Mouse (Mus musculus) liver, embryonic 13.5 days (tissue): ENCODE measurements at regions not wholly inside any gene's neighbourhood (a gene's known extent, or its start where the extent isn't known, plus 50 kb on each side); places are given as distances from the start of the nearest gene placed in this dataset.

Experiments
- ATAC-seq: fragments of 200-750 bp; cut with Nextera tagmentation; 2 replicates; pipeline ENCODE4 v1.8.0; 2017; ENCODE audit warnings: low read depth, mild to moderate bottlenecking, moderate number of reproducible peaks, moderate library complexity
- DNase-seq: peaks from one replicate; pipeline ENCODE4 v3.0.0; 2022
- H3K27ac ChIP-seq: fragments of 300-500 bp; sonication (generic); 2 replicates; pipeline ENCODE4 v1.5.1; 2015; ENCODE audit warnings: moderate library complexity, mild to moderate bottlenecking, inconsistent platforms
- H3K27me3 ChIP-seq: fragments of 300-500 bp; sonication (generic); 2 replicates; pipeline ENCODE4 v1.6.1; 2015; ENCODE audit warnings: mild to moderate bottlenecking, inconsistent platforms
- H3K36me3 ChIP-seq: fragments of 300-500 bp; sonication (generic); 2 replicates; pipeline ENCODE4 v1.6.1; 2015; ENCODE audit warnings: mild to moderate bottlenecking, inconsistent platforms
- H3K4me1 ChIP-seq: fragments of 300-500 bp; sonication (generic); replicated peaks from 2 replicates; pipeline ENCODE4 v1.6.1; 2015; ENCODE audit warnings: inconsistent platforms
- H3K4me2 ChIP-seq: fragments of 300-500 bp; sonication (generic); 2 replicates; pipeline ENCODE4 v1.6.1; 2015; ENCODE audit warnings: inconsistent platforms, mild to moderate bottlenecking, moderate library complexity
- H3K4me3 ChIP-seq: fragments of 300-500 bp; sonication (generic); replicated peaks from 2 replicates; pipeline ENCODE4 v1.5.1; 2015; ENCODE audit warnings: mild to moderate bottlenecking, inconsistent platforms
- H3K9ac ChIP-seq: fragments of 300-500 bp; sonication (generic); 2 replicates; pipeline ENCODE4 v1.6.1; 2015; ENCODE audit warnings: mild to moderate bottlenecking, inconsistent platforms
- H3K9me3 ChIP-seq: fragments of 300-500 bp; sonication (generic); replicated peaks from 2 replicates; pipeline ENCODE4 v1.6.1; 2016; ENCODE audit warnings: inconsistent platforms
- WGBS: fragments of 180-500 bp; shearing (Covaris S2); methylation state at CpG from one replicate; pipeline ENCODE4 v1.1.7; 2015; ENCODE audit not compliant: insufficient replicate concordance; 5-methylcytosine and 5-hydroxymethylcytosine counted together

GRCm38 (mm10) chr12:104607410-104607809, 134.3 kb upstream of the Gsc start:
- Histone ChIP-seq H3K4me2 (no peak overlapping the region), H3K9me3 (no peaks in the 10 kb centered on the region), H3K27ac (no peak overlapping the region), H3K27me3 (no peaks in the 10 kb centered on the region), H3K4me3 (no peak overlapping the region), H3K9ac (no peak overlapping the region), H3K4me1 (no peaks in the 10 kb centered on the region), H3K36me3 (no peaks in the 10 kb centered on the region)
- 59% methylated on average over 5 of the region's 5 CpGs for WGBS
- ATAC-seq: no peak
- no peak for DNase-seq

- WGBS: 26% methylated on average over 24 of the region's 24 CpGs
- H3K27me3 ChIP-seq: no peaks in the 10 kb centered on the region
- no peak for DNase-seq
- no peaks in the 10 kb centered on the region for H3K4me1 ChIP-seq
- H3K4me3 ChIP-seq: no peak overlapping the region
- no peak overlapping the region for H3K9ac ChIP-seq
- H3K36me3 ChIP-seq: no peaks in the 10 kb centered on the region
- H3K9me3 ChIP-seq: no peaks in the 10 kb centered on the region
- no peak for ATAC-seq
- no peak overlapping the region for H3K4me2 ChIP-seq
- no peak overlapping the region for H3K27ac ChIP-seq
These were observed 132.6 kb upstream of the Gsc start for GRCm38 (mm10) chr12:104605535-104606399.

- H3K36me3 ChIP-seq: no peaks in the 10 kb centered on the region
- H3K9ac ChIP-seq: no peak overlapping the region
- no peak overlapping the region for H3K4me3 ChIP-seq
- 37% methylated on average over 2 of the region's 2 CpGs for WGBS
- ATAC-seq (no peak), DNase-seq (no peak)
- no peaks in the 10 kb centered on the region for H3K4me1 ChIP-seq
- no peaks in the 10 kb centered on the region for H3K27me3 ChIP-seq
- H3K9me3 ChIP-seq: no peaks in the 10 kb centered on the region
- no peak overlapping the region for H3K27ac ChIP-seq
- H3K4me2 ChIP-seq: no peak overlapping the region
These were observed 124.9 kb upstream of the Gsc start for GRCm38 (mm10) chr12:104598056-104598455.

- H3K36me3 ChIP-seq: no peaks in the 10 kb centered on the region
- no peaks in the 10 kb centered on the region for H3K9me3 ChIP-seq
- no peaks in the 10 kb centered on the region for H3K4me1 ChIP-seq
- H3K4me3 ChIP-seq: no peak overlapping the region
- ATAC-seq: no peak
- no peak overlapping the region for H3K27ac ChIP-seq
- no peak overlapping the region for H3K9ac ChIP-seq
- H3K27me3 ChIP-seq: no peaks in the 10 kb centered on the region
- 63% methylated on average over 19 of the region's 19 CpGs for WGBS
- no peak overlapping the region for H3K4me2 ChIP-seq
- DNase-seq: no peak
These were observed 120.5 kb upstream of the Gsc start for GRCm38 (mm10) chr12:104593526-104594155.

GRCm38 (mm10) chr12:104592791-104593525, 119.8 kb upstream of the Gsc start:
- Histone ChIP-seq H3K9me3 (no peaks in the 10 kb centered on the region), H3K36me3 (no peaks in the 10 kb centered on the region), H3K4me2 (no peak overlapping the region), H3K27ac (no peak overlapping the region), H3K27me3 (no peaks in the 10 kb centered on the region), H3K4me1 (no peaks in the 10 kb centered on the region), H3K9ac (no peak overlapping the region), H3K4me3 (no peak overlapping the region)
- DNase-seq (no peak), ATAC-seq (no peak)
- 62% methylated on average over 21 of the region's 21 CpGs for WGBS

- Histone ChIP-seq H3K27me3 (no peaks in the 10 kb centered on the region), H3K9ac (no peak overlapping the region), H3K27ac (no peak overlapping the region), H3K36me3 (no peaks in the 10 kb centered on the region), H3K4me3 (no peak overlapping the region), H3K4me2 (no peak overlapping the region), H3K4me1 (no peaks in the 10 kb centered on the region), H3K9me3 (no peaks in the 10 kb centered on the region)
- WGBS: 61% methylated on average over 7 of the region's 7 CpGs
- DNase-seq (no peak), ATAC-seq (no peak)
These were observed 118.4 kb upstream of the Gsc start for GRCm38 (mm10) chr12:104591571-104591970.

DNA sequence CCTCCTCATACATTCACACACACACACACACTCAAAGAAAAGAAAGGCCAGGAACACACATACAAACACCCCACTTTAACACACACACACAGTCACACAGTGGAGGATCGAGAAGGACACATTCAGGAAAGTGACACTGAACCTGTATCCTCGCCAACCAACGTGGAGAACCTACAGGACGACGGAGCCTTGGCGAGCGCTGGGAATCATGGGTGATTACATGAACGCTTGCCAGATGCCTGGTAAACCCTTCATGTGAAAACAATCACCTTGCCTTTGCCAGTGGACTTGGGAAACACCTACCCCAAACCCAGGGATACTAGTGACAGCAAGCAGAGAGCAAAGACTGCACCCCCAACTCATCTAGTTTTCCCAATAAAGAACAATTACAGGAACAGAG, 117.2 kb upstream of the Gsc start:
- Histone ChIP-seq H3K4me1 (no peaks in the 10 kb centered on the region), H3K27me3 (no peaks in the 10 kb centered on the region), H3K36me3 (no peaks in the 10 kb centered on the region), H3K4me3 (no peak overlapping the region), H3K27ac (no peak overlapping the region), H3K9me3 (no peaks in the 10 kb centered on the region), H3K4me2 (no peak overlapping the region), H3K9ac (no peak overlapping the region)
- no peak for DNase-seq
- ATAC-seq: no peak
- WGBS: 75% methylated on average over 8 of the region's 8 CpGs

DNA sequence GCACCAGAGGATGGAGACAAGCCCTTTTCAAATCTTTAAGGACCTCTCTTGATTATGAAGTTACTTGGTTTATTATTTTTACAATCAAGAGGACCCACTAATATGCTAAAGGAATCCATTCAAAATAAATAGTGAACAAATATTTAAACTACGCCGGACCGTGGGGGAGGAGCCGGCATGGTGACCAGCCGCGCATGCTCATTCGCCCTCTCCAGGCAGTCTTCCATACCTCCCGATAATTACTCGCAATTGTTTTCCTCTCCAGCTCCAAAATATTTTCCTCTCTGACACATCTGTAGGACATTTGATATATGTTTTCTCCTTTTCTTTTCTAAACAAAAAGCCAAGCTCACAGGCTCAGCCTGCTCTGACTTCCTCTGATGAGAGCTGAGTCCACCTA, 111.3 kb upstream of the Gsc start:
- 0 out of 2 replicates have a peak overlapping the region, but pooled peaks have one; percentile 11 for H3K4me2 ChIP-seq
- no peaks in the 10 kb centered on the region for H3K27me3 ChIP-seq
- no peak overlapping the region for H3K9ac ChIP-seq
- no peaks in the 10 kb centered on the region for H3K4me1 ChIP-seq
- 65% methylated on average over 9 of the region's 9 CpGs for WGBS
- H3K27ac ChIP-seq: no peak overlapping the region
- no peaks in the 10 kb centered on the region for H3K36me3 ChIP-seq
- H3K4me3 ChIP-seq: no peak overlapping the region
- DNase-seq (no peak), ATAC-seq (no peak)
- H3K9me3 ChIP-seq: no peaks in the 10 kb centered on the region

- no peak for ATAC-seq
These were observed 107.7 kb upstream of the Gsc start for GRCm38 (mm10) chr12:104580796-104581195.

DNA sequence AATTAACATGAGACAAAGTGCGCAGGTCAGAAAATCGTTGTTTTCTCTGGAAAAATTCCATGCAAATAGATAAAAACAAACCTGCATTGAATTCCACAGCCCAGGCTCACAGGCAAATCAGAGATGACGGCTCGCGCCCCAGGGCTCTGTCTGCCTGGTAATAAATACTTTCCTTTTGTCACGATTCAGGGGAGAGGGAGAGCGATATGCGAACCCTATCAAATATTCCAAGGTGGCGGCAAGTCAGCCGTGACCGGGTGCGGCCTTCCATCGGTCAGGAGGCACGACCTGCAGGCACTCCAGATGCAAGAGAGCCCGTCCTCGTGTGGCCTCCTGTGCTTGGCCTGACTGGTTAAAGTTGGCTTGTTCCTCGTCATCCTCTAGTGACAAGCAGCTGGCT, 94.5 kb upstream of the Gsc start:
- Histone ChIP-seq H3K9me3 (no peaks in the 10 kb centered on the region), H3K4me3 (no peak overlapping the region), H3K36me3 (no peaks in the 10 kb centered on the region), H3K4me2 (no peak overlapping the region), H3K27ac (no peak overlapping the region), H3K27me3 (no peaks in the 10 kb centered on the region), H3K4me1 (no peaks in the 10 kb centered on the region), H3K9ac (no peak overlapping the region)
- ATAC-seq: no peak
- no peak for DNase-seq
- WGBS: 85% methylated on average over 17 of the region's 17 CpGs

More at GRCm38 (mm10) chr12:104580796-104581195, 107.7 kb upstream of the Gsc start:
- Histone ChIP-seq H3K4me1 (no peaks in the 10 kb centered on the region), H3K27ac (no peak overlapping the region), H3K4me3 (no peak overlapping the region), H3K27me3 (peaks cover 2% of the 10 kb centered on the region; the same call in 1 of the 2 replicates), H3K36me3 (no peaks in the 10 kb centered on the region), H3K9me3 (no peaks in the 10 kb centered on the region), H3K9ac (no peak overlapping the region), H3K4me2 (no peak overlapping the region)
- WGBS: 65% methylated on average over 7 of the region's 7 CpGs
- no peak for DNase-seq

DNA sequence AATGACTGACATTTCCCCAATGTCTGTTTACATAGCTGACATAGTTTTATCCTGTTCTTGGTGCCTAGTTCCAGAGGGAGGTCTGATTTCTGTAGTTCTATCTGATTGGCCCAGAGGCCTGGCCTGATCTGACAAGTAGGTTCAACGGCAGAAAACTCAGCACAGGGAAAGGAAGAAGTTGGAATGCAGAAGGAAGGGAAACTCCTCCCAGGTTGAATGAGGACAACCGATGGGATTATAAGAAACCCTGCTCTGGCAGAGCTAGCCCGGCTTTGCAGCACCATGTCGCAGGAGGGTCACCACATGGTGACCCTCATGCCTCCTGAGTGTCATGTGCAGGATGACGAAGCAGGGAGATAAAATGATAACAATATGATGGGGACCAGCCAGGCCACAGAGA, 89.8 kb upstream of the Gsc start:
- Histone ChIP-seq H3K27me3 (no peaks in the 10 kb centered on the region), H3K9me3 (no peaks in the 10 kb centered on the region), H3K9ac (no peak overlapping the region), H3K27ac (no peak overlapping the region), H3K4me1 (no peaks in the 10 kb centered on the region), H3K36me3 (no peaks in the 10 kb centered on the region), H3K4me3 (no peak overlapping the region), H3K4me2 (no peak overlapping the region)
- DNase-seq (no peak), ATAC-seq (no peak)
- WGBS: 42% methylated on average over 5 of the region's 5 CpGs
